Mouse (Mus musculus) bone marrow macrophage, adult 2 months (primary cell): ENCODE results near the gene Trim25. TPM values are rescaled to one million over a fixed set of nuclear protein-coding genes. Genes with fewer than 3 reads are reported as not detected.

Experiments used
- H3K27ac ChIP-seq: 2 replicates; pipeline ENCODE4 v1.5.1; 2012; ENCODE audit warnings: low read depth, low read length; ENCODE audit not compliant: insufficient read depth
- H3K4me1 ChIP-seq: 2 replicates; pipeline ENCODE4 v1.6.1; 2012; ENCODE audit warnings: low read length; ENCODE audit not compliant: control insufficient read depth, insufficient read depth
- H3K4me3 ChIP-seq: 2 replicates; pipeline ENCODE4 v1.5.1; 2012; ENCODE audit warnings: mild to moderate bottlenecking, low read length, moderate library complexity; ENCODE audit not compliant: insufficient read depth
- CTCF ChIP-seq: IDR thresholded peaks from 2 replicates; pipeline ENCODE4 v1.5.1; 2012; ENCODE audit warnings: low read depth, mild to moderate bottlenecking, low read length, moderate library complexity
- POLR2A ChIP-seq: IDR thresholded peaks from 2 replicates; pipeline ENCODE4 v1.6.1; 2012; ENCODE audit warnings: mild to moderate bottlenecking, low read depth, low read length, borderline replicate concordance
- polyA plus RNA-seq: library from polyadenylated mRNA; stranded (reverse); fragments of >200 nt; gene quantifications from 2 replicates; pipeline ENCODE4 v1.2.4, GENCODE M21; 2012; ENCODE audit not compliant: missing spikeins, insufficient read depth, insufficient read length

Gene Trim25
- polyA plus RNA-seq, 1 experiment = 95.7 TPM

GRCm38 (mm10) chr11:89067871-89068490 is 68.8 kb downstream of the Trim25 start:
- Histone ChIP-seq H3K4me1 (no peaks in the 10 kb centered on the region), H3K27ac (no peak overlapping the region), H3K4me3 (no peak overlapping the region)
- TF ChIP-seq CTCF = no peak
- TF ChIP-seq POLR2A = no peak

- Histone ChIP-seq H3K4me3 (no peak overlapping the region), H3K27ac (no peak overlapping the region), H3K4me1 (no peaks in the 10 kb centered on the region)
- no peak for TF ChIP-seq POLR2A
- no peak for TF ChIP-seq CTCF
Measured at GRCm38 (mm10) chr11:89068649-89069048, 69.5 kb downstream of the Trim25 start.

GRCm38 (mm10) chr11:89069303-89069702 is 70.1 kb downstream of the Trim25 start:
- H3K27ac ChIP-seq = no peak overlapping the region
- H3K4me1 ChIP-seq = no peaks in the 10 kb centered on the region
- no peak overlapping the region for H3K4me3 ChIP-seq
- TF ChIP-seq POLR2A (no peak), CTCF (no peak; the same call in 1 of the 2 replicates)

Other genes with a start within 250 kb of the Trim25 start
- gene Akap1, start 134.8 kb upstream of the Trim25 start, polyA plus RNA-seq = 5.6 and 6.9 TPM in 2 replicates
- gene Scpep1, start 43.9 kb upstream of the Trim25 start, polyA plus RNA-seq = 259 and 279 TPM in 2 replicates
- not detected in 2 replicates for gene Elobl, start 32.4 kb upstream of the Trim25 start, polyA plus RNA-seq
- gene Coil, start 29.1 kb upstream of the Trim25 start, polyA plus RNA-seq = 6.0 and 7.2 TPM in 2 replicates
- gene Dgke, start 67.5 kb downstream of the Trim25 start, polyA plus RNA-seq = 3.4 and 4.4 TPM in 2 replicates
- gene Gm525, start 74.5 kb downstream of the Trim25 start, polyA plus RNA-seq = not detected in 2 replicates